Mouse (Mus musculus) embryonic fibroblast, embryonic 13.5 days (primary cell): ENCODE measurements around the gene Nde1.

Source experiments
- CTCF ChIP-seq: IDR thresholded peaks from 2 replicates; pipeline ENCODE4 v1.5.1; 2011; ENCODE audit warnings: mild to moderate bottlenecking, control low read depth, low read length, moderate library complexity, borderline replicate concordance; ENCODE audit not compliant: insufficient read depth
- POLR2A ChIP-seq: IDR thresholded peaks from 2 replicates; pipeline ENCODE4 v1.6.1; 2011; ENCODE audit warnings: low read depth, mild to moderate bottlenecking, control low read depth, low read length, moderate library complexity

DNA sequence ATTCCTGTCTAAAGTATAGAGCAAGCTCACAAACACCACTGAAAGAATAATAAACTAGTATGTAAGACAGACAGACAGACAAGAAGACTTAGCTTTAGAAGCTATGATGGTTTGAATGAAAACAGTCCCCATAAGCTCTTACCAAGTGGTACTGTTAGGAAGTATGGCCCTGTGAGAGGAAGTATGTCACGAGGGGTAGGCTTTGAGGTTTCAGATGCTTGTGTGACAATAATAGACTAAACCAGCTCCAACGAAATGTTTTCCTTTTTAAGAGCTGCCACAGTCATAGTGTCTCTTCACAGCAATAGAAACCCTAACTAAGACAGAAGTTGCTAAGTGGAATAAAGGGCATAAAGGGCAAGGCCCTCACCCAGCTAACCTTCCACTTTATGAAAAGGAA lies 28.1 kb upstream of the Nde1 start:
- TF ChIP-seq POLR2A (no peak), CTCF (no peak)
